Mouse (Mus musculus) olfactory bulb, adult 2 months (tissue): Measurements from ENCODE around the gene Ube3c.

Experiments used
- CTCF ChIP-seq: fragments of 200-500 bp; IDR thresholded peaks from 2 replicates; pipeline ENCODE4 v1.5.1; 2012; ENCODE audit warnings: low read depth, mild to moderate bottlenecking, low read length, moderate library complexity; ENCODE audit not compliant: insufficient read depth
- POLR2A ChIP-seq: fragments of 200-500 bp; IDR thresholded peaks from 2 replicates; pipeline ENCODE4 v1.6.1; 2012; ENCODE audit warnings: mild to moderate bottlenecking, low read depth, low read length, moderate library complexity; ENCODE audit not compliant: insufficient read depth

GRCm38 (mm10) chr5:29636884-29637283 lies 67.8 kb downstream of the Ube3c start:
- no peak for TF ChIP-seq POLR2A
- TF ChIP-seq CTCF, result no peak
